Mouse (Mus musculus) midbrain, embryonic 12.5 days (tissue): Measurements from ENCODE around the gene Fam198a. TPM values are rescaled to one million over a fixed set of nuclear protein-coding genes. Genes with fewer than 3 reads are reported as not detected.

Experiments used
- ATAC-seq: fragments of 200-750 bp; cut with Nextera tagmentation; 2 replicates; pipeline ENCODE4 v1.8.0; 2017; ENCODE audit warnings: low read depth, moderate TSS enrichment, moderate library complexity; ENCODE audit not compliant: low FRiP score
- H3K27ac ChIP-seq: fragments of 300-500 bp; sonication (generic); replicated peaks from 2 replicates; pipeline ENCODE4 v1.5.1; 2016; ENCODE audit warnings: mild to moderate bottlenecking
- H3K27me3 ChIP-seq: fragments of 300-500 bp; sonication (generic); 2 replicates; pipeline ENCODE4 v1.6.1; 2016; ENCODE audit warnings: mild to moderate bottlenecking
- H3K36me3 ChIP-seq: fragments of 300-500 bp; sonication (generic); 2 replicates; pipeline ENCODE4 v1.6.1; 2016
- H3K4me1 ChIP-seq: fragments of 300-500 bp; sonication (generic); 2 replicates; pipeline ENCODE4 v1.6.1; 2016
- H3K4me2 ChIP-seq: fragments of 300-500 bp; sonication (generic); replicated peaks from 2 replicates; pipeline ENCODE4 v1.6.1; 2016; ENCODE audit warnings: mild to moderate bottlenecking, moderate library complexity
- H3K4me3 ChIP-seq: fragments of 300-500 bp; sonication (generic); 2 replicates; pipeline ENCODE4 v1.5.1; 2016; ENCODE audit warnings: mild to moderate bottlenecking
- H3K9ac ChIP-seq: fragments of 300-500 bp; sonication (generic); replicated peaks from 2 replicates; pipeline ENCODE4 v1.6.1; 2016; ENCODE audit warnings: mild to moderate bottlenecking, moderate library complexity
- H3K9me3 ChIP-seq: fragments of 300-500 bp; sonication (generic); 2 replicates; pipeline ENCODE4 v1.6.1; 2016; ENCODE audit warnings: mild to moderate bottlenecking
- WGBS: fragments of 180-500 bp; shearing (Covaris S2); methylation state at CpG from one replicate; pipeline ENCODE4 v1.1.7; 2016; 5-methylcytosine and 5-hydroxymethylcytosine counted together
- polyA plus RNA-seq: library from polyadenylated mRNA; unstranded; fragments of >200 nt; fragmentation: Nextera tagmentation; extraction: Ambion mirVana; gene quantifications from 2 replicates; pipeline ENCODE4 v1.2.1, GENCODE M21; 2016

Fam198a gene
- polyA plus RNA-seq, 1 experiment from 2014 or later = 1.0 TPM

DNA sequence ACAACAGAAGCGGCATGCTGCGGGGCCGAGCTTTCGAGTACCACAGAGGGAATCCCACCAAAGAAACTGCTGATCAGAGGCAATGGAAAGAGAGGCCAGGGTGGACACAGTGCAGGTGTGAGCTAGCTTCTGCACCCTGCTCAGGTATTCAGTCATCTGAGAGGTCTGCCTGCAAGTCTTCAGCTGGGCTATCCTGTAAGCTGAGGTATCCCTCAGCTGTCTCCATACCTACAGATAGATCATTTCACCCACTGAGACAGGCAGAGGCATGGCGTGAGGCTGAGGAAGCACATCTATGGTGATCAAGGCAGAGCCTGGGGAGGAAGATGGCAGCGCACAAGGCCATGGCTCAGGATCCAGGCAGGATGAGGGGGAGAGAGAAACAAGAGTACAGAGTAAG lies 73.6 kb downstream of the Fam198a start:
- Histone ChIP-seq H3K4me3 (no peak overlapping the region), H3K4me2 (no peak overlapping the region), H3K9me3 (no peaks in the 10 kb centered on the region), H3K27me3 (peaks cover 24% of the 10 kb centered on the region), H3K27ac (no peak overlapping the region), H3K4me1 (peaks cover 9% of the 10 kb centered on the region; the same call in 1 of the 2 replicates), H3K36me3 (no peaks in the 10 kb centered on the region), H3K9ac (no peak overlapping the region)
- WGBS = 92% methylated on average over 6 of the region's 6 CpGs
- ATAC-seq = no peak

DNA sequence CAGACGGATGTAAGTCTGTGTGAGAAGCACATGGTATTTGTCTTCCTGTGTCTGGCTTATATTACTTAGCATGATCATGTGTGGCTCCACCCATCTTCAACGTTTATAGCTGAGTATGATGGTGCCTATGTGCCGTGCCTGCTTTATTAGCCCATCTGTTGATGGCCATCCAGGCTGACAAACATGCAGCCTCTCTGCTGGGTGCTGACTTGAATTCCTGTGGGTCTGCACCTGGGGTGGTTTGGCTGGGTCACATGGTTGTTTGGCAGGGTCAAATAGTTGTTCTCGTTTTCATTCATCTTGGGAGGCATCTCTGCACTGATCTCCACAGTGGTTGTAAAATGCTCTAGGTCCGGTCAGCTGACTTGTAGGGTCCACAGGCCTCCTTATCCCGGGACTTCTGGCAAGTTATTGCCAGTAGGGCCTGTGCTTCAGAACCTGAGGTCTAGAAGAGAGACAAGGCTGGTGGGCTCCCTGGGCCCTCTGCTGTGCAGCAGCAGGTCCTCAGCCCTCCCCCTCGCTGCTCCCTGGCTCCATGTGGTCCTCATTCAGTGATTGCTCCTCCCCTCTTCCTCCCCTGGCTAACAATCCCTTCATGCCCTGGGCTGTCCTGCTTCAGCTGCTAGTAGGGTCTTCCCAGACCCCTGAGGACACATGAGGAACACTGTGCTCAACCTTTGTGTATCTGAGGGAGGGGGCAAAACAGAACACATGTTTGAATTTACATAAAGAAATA lies 75.2 kb downstream of the Fam198a start:
- 67% methylated on average over 7 of the region's 7 CpGs for WGBS
- ATAC-seq = no peak

DNA sequence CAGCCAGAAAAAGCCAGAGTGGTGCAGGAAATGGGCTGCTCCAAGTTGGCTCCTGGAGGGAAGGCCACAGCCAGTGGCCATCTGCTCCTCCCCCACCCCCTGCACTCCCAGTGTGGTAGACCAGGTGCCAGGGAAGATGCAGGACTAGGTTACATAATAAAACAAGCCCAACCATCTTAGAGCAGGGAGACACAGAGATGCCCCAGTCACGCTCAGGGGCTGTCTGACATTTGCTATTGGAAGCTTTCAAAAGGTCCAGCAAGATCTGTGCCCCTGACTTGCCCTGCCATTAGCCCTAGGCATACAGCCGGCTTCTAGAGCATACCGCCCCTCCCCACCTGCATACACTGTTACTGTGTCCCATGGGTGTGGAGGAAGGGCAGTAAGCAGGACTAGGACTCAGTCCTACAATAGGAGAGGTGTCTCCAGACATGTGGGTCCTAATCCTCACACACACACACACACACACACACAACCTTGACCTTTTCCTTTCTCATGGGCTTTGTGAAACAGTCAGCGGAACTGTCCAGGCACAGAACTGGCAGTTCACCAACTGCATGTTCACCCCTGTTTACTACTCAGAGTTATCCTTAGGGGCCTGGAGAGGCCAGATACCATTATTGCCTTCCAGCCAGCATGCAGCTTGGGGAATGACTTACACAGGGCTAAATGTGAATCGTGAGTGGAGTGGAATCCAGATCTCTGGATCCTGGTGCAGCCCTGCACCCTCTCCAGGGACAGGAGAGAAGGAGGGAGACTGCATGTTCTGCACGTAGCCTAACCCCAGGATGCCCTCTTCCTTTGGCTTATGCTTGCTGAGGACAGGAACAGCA lies 76.5 kb downstream of the Fam198a start:
- Histone ChIP-seq H3K4me1 (peaks cover 17% of the 10 kb centered on the region; the same call in 1 of the 2 replicates), H3K9me3 (no peaks in the 10 kb centered on the region), H3K27me3 (0 out of 2 replicates have a peak, but pooled peaks cover 8% of the 10 kb centered on the region), H3K36me3 (no peaks in the 10 kb centered on the region), H3K27ac (peak overlapping the region; percentile 42), H3K9ac (no peak overlapping the region), H3K4me3 (no peak overlapping the region), H3K4me2 (no peak overlapping the region)
- 75% methylated on average over 6 of the region's 6 CpGs for WGBS
- ATAC-seq = no peak

More for the DNA sequence above, 75.2 kb downstream of the Fam198a start:
- peaks cover 16% of the 10 kb centered on the region; the same call in 1 of the 2 replicates for H3K4me1 ChIP-seq
- 0 out of 2 replicates have a peak, but pooled peaks cover 16% of the 10 kb centered on the region for H3K27me3 ChIP-seq
- no peak overlapping the region for H3K27ac ChIP-seq
- H3K9me3 ChIP-seq = no peaks in the 10 kb centered on the region
- H3K4me2 ChIP-seq = no peak overlapping the region
- no peak overlapping the region for H3K4me3 ChIP-seq
- no peaks in the 10 kb centered on the region for H3K36me3 ChIP-seq
- H3K9ac ChIP-seq = no peak overlapping the region

DNA sequence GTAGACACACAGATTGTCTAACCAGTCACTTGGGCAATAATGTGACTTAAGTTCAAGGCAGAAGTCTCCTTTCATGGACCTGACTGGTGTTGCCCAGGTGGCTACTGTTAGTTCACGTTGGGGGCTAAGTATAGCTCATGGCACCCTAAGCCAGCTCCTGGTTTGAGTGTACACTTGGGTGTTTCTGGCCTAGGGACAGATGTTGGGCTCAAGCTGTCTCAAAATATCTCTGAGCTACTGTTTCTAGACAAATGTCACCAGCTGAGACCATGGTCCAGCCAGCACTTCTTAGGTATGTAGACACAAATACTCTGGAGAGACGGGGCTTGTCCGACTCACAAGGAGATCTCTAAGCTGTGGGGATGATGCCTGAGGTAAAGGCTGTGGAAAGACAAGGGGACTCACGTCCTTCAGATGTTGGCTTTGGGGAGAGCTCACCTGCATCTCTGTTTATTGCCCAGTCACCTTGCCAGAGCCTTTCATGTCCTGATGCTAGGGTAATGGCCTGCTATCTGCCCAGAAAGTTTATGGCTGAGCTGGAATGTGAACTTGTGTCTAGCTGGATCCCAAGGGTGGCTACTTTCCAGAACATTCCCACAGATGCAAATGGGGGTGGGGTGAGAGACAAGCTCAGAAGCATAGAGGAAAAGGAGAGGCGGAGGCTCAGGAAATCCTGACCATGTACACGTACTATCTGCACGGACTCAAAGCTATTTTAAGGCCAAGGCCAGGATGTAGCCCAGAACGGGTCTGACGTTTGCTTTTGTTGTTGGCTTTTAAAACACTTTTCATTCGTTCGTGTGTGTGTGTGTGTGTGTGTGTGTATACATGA lies 77.3 kb downstream of the Fam198a start:
- 81% methylated on average over 11 of the region's 11 CpGs for WGBS
- Histone ChIP-seq H3K4me1 (peaks cover 17% of the 10 kb centered on the region; the same call in 1 of the 2 replicates), H3K36me3 (no peaks in the 10 kb centered on the region), H3K9me3 (no peaks in the 10 kb centered on the region), H3K27me3 (0 out of 2 replicates have a peak, but pooled peaks cover 3% of the 10 kb centered on the region), H3K4me3 (no peak overlapping the region), H3K9ac (no peak overlapping the region), H3K27ac (no peak overlapping the region), H3K4me2 (no peak overlapping the region)
- ATAC-seq = no peak

DNA sequence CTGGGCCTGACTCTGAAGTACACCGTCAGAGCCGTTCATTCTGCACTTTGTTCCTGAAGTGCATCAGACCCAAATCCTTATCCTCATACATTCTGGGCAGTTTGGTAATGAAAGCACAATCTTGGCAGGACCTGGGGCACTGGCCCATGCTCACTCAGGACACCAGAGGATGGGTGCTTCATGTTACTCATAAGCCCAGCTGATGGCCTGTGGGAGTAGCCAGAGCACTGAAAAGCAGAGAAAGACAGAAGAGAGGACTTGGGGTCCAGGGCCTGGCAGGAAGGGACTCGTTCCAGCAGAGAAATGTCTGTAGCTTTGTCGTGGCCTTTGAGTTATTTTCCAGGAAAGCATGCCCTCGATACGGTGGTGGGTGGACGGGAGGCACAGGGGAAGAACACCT lies 79.0 kb downstream of the Fam198a start:
- Histone ChIP-seq H3K9me3 (no peaks in the 10 kb centered on the region), H3K4me1 (peaks cover 17% of the 10 kb centered on the region; the same call in 1 of the 2 replicates), H3K27me3 (no peaks in the 10 kb centered on the region), H3K9ac (no peak overlapping the region), H3K36me3 (no peaks in the 10 kb centered on the region), H3K27ac (no peak overlapping the region), H3K4me2 (no peak overlapping the region), H3K4me3 (no peak overlapping the region)
- WGBS = 93% methylated on average over 7 of the region's 7 CpGs
- ATAC-seq = no peak

Other genes with a start within 250 kb of the Fam198a start
- 25.9 and 29.5 TPM in 2 replicates for gene Sec22c, start 245.5 kb upstream of the Fam198a start, polyA plus RNA-seq
- gene Ss18l2, start 240.7 kb upstream of the Fam198a start, polyA plus RNA-seq = 107 TPM in 2 replicates
- gene Nktr, start 231.8 kb upstream of the Fam198a start, polyA plus RNA-seq = 73.6 and 75.3 TPM in 2 replicates
- 10.9 and 13.3 TPM in 2 replicates for gene Zfp651, start 191.7 kb upstream of the Fam198a start, polyA plus RNA-seq
- gene Klhl40, start 173.4 kb upstream of the Fam198a start, polyA plus RNA-seq = 0.14 TPM in 1 of 2 replicates, not detected in the other
- gene Hhatl, start 158.5 kb upstream of the Fam198a start, polyA plus RNA-seq = not detected in 2 replicates
- 3.2 and 4.3 TPM in 2 replicates for gene Ccdc13, start 111.5 kb upstream of the Fam198a start, polyA plus RNA-seq
- gene Higd1a, start 92.6 kb upstream of the Fam198a start, polyA plus RNA-seq = 142 TPM in 2 replicates
- gene Ackr2, start 52.6 kb upstream of the Fam198a start, polyA plus RNA-seq = 1.1 and 1.4 TPM in 2 replicates
- not detected in 2 replicates for gene Cyp8b1, start 34.7 kb upstream of the Fam198a start, polyA plus RNA-seq
- gene Pomgnt2, start 46.1 kb downstream of the Fam198a start, polyA plus RNA-seq = 15.3 and 15.4 TPM in 2 replicates
- gene Snrk, start 166.3 kb downstream of the Fam198a start, polyA plus RNA-seq = 57.7 and 59.2 TPM in 2 replicates